Mouse (Mus musculus): Measurements from ENCODE around the gene Blm. TPM values are rescaled to one million over a fixed set of nuclear protein-coding genes. Genes with fewer than 3 reads are reported as not detected.

Blm gene
- polyA plus RNA-seq, 1 experiment, result 1.4 TPM

DNA sequence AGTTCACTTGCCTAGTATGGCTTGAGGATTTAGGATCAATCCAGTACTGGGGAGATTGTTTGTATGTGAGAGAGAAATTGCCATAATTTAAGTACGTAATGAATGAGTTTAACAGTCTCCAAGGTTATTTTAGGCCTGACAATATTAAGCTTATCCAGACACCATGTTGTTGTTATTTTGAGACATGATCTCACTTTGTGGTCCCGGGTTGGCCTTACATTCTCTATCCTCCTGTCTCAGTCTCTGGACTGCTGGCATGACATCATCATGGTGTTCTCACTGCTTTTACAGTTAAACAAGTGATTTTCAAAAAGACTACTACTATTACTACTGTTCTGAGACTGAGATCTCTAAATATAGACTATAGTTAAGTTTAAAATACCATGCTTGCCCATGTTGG, 66.1 kb downstream of the Blm start:
- Histone ChIP-seq H3K4me1 (ENCODE audit: control insufficient read depth, insufficient read depth, insufficient read length, low read length) (no peaks in the 10 kb centered on the region), H3K27me3 (ENCODE audit: control insufficient read depth, insufficient read depth, low read length) (no peaks in the 10 kb centered on the region), H3K27ac (ENCODE audit: insufficient read depth, low read depth, low read length) (no peak overlapping the region), H3K4me3 (ENCODE audit: low read depth, low read length) (no peak overlapping the region), H3K36me3 (ENCODE audit: control insufficient read depth, insufficient read depth, low read length) (peaks cover 1% of the 10 kb centered on the region)
- TF ChIP-seq POLR2A (IDR thresholded peaks at IDR 0.05; ENCODE audit: low read depth, low read length) (no peak), CTCF (IDR thresholded peaks at IDR 0.05; ENCODE audit: extremely low read depth, insufficient read length, insufficient replicate concordance, low read depth, low read length) (no peak)
- WGBS, result 90% methylated on average over 2 of the region's 2 CpGs

DNA sequence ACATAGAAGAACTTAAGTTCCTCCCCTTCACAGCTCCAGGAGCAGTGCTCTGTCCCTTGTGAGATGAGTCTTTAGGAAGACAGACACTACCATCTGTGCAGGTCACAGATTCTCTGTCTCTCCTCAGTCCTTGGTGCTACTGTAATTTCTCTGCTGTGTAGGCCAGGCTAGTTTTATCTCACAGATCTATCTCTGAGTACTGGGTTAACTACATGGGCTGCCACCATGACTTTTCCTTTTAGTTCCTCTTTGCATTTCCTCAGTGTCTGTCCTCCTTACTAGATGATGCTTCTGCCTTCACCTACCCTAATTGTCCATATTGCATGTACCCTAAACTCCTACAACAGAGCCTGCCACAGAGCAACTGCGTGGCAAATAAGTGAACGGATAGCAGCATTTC, 67.6 kb downstream of the Blm start:
- Histone ChIP-seq H3K36me3 (ENCODE audit: control insufficient read depth, insufficient read depth, low read length) (peaks cover 1% of the 10 kb centered on the region), H3K27ac (ENCODE audit: insufficient read depth, low read depth, low read length) (no peak overlapping the region), H3K27me3 (ENCODE audit: control insufficient read depth, insufficient read depth, low read length) (no peaks in the 10 kb centered on the region), H3K4me1 (ENCODE audit: control insufficient read depth, insufficient read depth, insufficient read length, low read length) (no peaks in the 10 kb centered on the region), H3K4me3 (ENCODE audit: low read depth, low read length) (no peak overlapping the region)
- TF ChIP-seq CTCF (IDR thresholded peaks at IDR 0.05; ENCODE audit: extremely low read depth, insufficient read length, insufficient replicate concordance, low read depth, low read length) (no peak), POLR2A (IDR thresholded peaks at IDR 0.05; ENCODE audit: low read depth, low read length) (no peak)
- WGBS, result 93% methylated on average over 2 of the region's 2 CpGs

DNA sequence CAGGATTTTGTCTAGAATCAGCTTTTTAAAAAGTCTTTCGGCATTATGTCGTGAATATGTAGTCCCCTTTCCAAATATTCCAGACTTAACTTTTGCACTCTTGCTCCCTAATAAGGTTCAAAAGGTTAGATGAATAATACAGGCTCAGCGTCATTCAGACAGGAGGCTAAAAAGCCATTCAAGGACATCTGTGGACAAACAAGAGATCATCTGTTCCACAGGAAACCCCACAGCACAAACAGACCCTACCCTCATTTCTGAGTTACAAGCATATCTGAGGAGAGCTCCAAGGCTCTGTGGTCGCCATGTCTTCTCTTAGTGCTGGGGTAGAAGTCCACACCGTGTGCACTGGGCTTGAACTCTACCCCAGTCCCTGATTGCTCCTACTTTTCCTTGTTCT, 70.1 kb downstream of the Blm start:
- no peak overlapping the region for H3K27ac ChIP-seq (ENCODE audit: insufficient read depth, low read depth, low read length)
- 77% methylated on average over 5 of the region's 5 CpGs for WGBS
- peaks cover 1% of the 10 kb centered on the region; the same call in 1 of the 2 replicates for H3K36me3 ChIP-seq (ENCODE audit: control insufficient read depth, insufficient read depth, low read length)
- TF ChIP-seq POLR2A (IDR thresholded peaks at IDR 0.05; ENCODE audit: low read depth, low read length), result no peak
- no peak for TF ChIP-seq CTCF (IDR thresholded peaks at IDR 0.05; ENCODE audit: extremely low read depth, insufficient read length, insufficient replicate concordance, low read depth, low read length)
- H3K4me1 ChIP-seq (ENCODE audit: control insufficient read depth, insufficient read depth, insufficient read length, low read length), result no peaks in the 10 kb centered on the region
- H3K27me3 ChIP-seq (ENCODE audit: control insufficient read depth, insufficient read depth, low read length), result no peaks in the 10 kb centered on the region
- no peak overlapping the region for H3K4me3 ChIP-seq (ENCODE audit: low read depth, low read length)

DNA sequence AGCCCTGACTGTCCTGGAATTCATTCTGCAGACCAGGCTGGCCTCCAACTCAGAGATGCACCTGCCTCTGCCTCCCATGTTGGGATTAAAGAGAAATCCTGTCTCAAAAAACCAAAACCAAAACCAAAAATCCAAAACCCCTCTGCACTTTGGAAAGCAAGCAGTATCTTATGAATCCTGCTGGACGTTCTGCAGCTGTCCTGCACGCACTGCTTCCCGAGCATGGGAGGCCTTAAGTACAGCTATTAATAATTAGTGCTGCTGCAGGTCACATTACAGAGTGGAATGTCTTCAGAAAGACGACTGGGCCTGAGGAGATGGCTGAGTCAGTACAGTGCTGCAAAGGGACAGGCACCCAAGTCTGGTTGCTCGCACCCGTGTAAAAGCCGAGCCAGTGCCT, 73.0 kb downstream of the Blm start:
- Histone ChIP-seq H3K27me3 (ENCODE audit: control insufficient read depth, insufficient read depth, low read length) (no peaks in the 10 kb centered on the region), H3K36me3 (ENCODE audit: control insufficient read depth, insufficient read depth, low read length) (no peaks in the 10 kb centered on the region; the same call in 1 of the 2 replicates), H3K4me1 (ENCODE audit: control insufficient read depth, insufficient read depth, insufficient read length, low read length) (no peaks in the 10 kb centered on the region; the same call in 1 of the 2 replicates), H3K27ac (ENCODE audit: insufficient read depth, low read depth, low read length) (no peak overlapping the region), H3K4me3 (ENCODE audit: low read depth, low read length) (no peak overlapping the region)
- TF ChIP-seq POLR2A (IDR thresholded peaks at IDR 0.05; ENCODE audit: low read depth, low read length) (no peak), CTCF (IDR thresholded peaks at IDR 0.05; ENCODE audit: extremely low read depth, insufficient read length, insufficient replicate concordance, low read depth, low read length) (no peak)
- WGBS, result 91% methylated on average over 7 of the region's 7 CpGs

DNA sequence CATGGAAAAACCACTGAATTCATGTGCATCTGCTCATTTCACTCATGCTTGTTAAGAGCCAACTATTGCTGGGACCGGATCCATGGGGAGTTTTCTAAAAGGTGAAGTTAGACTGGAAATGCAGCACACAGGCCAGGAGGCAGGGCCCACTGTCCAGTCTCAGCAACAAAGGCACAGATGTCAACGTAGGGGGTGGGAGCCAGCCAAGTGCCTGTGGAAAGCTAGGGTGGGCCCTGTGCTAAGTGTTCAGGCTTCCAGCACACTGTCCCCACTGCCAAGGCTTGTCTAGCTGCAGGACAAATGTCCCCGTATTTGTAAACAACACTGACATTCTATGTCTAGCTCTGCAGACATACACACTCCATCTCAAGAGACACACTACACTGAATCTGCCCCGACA, 74.0 kb downstream of the Blm start:
- Histone ChIP-seq H3K27me3 (ENCODE audit: control insufficient read depth, insufficient read depth, low read length) (no peaks in the 10 kb centered on the region), H3K27ac (ENCODE audit: insufficient read depth, low read depth, low read length) (no peak overlapping the region), H3K4me3 (ENCODE audit: low read depth, low read length) (no peak overlapping the region), H3K4me1 (ENCODE audit: control insufficient read depth, insufficient read depth, insufficient read length, low read length) (no peaks in the 10 kb centered on the region; the same call in none of the 2 replicates), H3K36me3 (ENCODE audit: control insufficient read depth, insufficient read depth, low read length) (no peaks in the 10 kb centered on the region; the same call in 1 of the 2 replicates)
- TF ChIP-seq POLR2A (IDR thresholded peaks at IDR 0.05; ENCODE audit: low read depth, low read length), result no peak
- TF ChIP-seq CTCF (IDR thresholded peaks at IDR 0.05; ENCODE audit: extremely low read depth, insufficient read length, insufficient replicate concordance, low read depth, low read length), result no peak
- 87% methylated on average over 4 of the region's 4 CpGs for WGBS

DNA sequence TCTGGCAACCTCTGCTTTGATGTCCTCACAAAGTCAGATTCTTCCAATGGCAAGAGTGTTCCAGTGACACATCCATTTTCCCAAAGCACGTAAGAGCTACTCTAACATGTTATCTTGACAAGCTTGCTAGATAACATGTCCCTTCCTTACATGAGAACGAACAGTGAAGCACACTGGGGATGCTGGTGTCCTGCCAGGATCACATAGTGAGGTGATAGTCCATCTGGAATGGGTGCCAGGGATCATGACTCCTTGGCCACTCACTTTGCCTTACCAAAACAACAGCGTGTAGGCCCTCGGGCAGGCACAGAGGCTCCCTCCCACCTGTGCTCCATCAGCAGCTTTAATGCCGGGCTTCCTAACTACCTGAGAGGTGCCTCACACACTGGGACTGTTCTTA, 74.7 kb downstream of the Blm start:
- whole genome bisulfite sequencing, result 91% methylated on average over 5 of the region's 5 CpGs
- TF ChIP-seq CTCF (IDR thresholded peaks at IDR 0.05; ENCODE audit: extremely low read depth, insufficient read length, insufficient replicate concordance, low read depth, low read length) (no peak), POLR2A (IDR thresholded peaks at IDR 0.05; ENCODE audit: low read depth, low read length) (no peak)
- Histone ChIP-seq H3K4me1 (ENCODE audit: control insufficient read depth, insufficient read depth, insufficient read length, low read length) (no peaks in the 10 kb centered on the region; the same call in none of the 2 replicates), H3K27me3 (ENCODE audit: control insufficient read depth, insufficient read depth, low read length) (no peaks in the 10 kb centered on the region), H3K36me3 (ENCODE audit: control insufficient read depth, insufficient read depth, low read length) (no peaks in the 10 kb centered on the region; the same call in 1 of the 2 replicates), H3K27ac (ENCODE audit: insufficient read depth, low read depth, low read length) (no peak overlapping the region), H3K4me3 (ENCODE audit: low read depth, low read length) (no peak overlapping the region)

DNA sequence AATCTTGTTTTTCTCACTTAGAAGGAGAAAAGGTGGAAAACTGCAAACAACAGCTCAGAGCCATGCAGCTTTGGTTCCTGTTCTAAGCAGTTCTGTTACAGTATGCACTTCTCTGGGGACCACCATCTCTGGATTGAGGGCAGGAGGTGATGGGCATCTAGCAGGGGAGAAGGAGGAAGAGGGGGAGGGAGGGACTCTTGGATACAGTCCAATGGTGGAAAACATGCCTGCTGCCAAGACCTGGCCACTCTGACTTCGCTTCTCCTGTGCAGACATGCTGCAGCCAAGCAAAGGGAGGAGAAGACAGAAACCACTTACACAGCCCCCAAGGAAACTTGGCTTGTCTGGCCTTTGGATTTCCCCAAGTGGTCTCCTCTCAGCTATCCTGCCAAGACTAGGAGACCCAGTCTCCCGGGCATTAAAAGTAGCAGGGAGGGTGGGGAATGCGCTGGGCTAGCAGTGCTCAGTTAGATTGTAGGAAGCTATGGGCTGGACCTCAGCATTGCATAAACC, 77.0 kb downstream of the Blm start:
- Histone ChIP-seq H3K4me3 (ENCODE audit: low read depth, low read length) (no peak overlapping the region), H3K4me1 (ENCODE audit: control insufficient read depth, insufficient read depth, insufficient read length, low read length) (no peaks in the 10 kb centered on the region; the same call in none of the 2 replicates), H3K27me3 (ENCODE audit: control insufficient read depth, insufficient read depth, low read length) (no peaks in the 10 kb centered on the region), H3K36me3 (ENCODE audit: control insufficient read depth, insufficient read depth, low read length) (no peaks in the 10 kb centered on the region), H3K27ac (ENCODE audit: insufficient read depth, low read depth, low read length) (no peak overlapping the region)
- TF ChIP-seq POLR2A (IDR thresholded peaks at IDR 0.05; ENCODE audit: low read depth, low read length) (no peak), CTCF (IDR thresholded peaks at IDR 0.05; ENCODE audit: extremely low read depth, insufficient read length, insufficient replicate concordance, low read depth, low read length) (no peak)
- 59% methylated on average over 3 of the region's 3 CpGs for WGBS
